Mouse (Mus musculus): ENCODE measurements around the gene Lrrc37a.
"Not testable (repeated sequence)": the region's sequence is repeated elsewhere in the genome, so short reads cannot be mapped to it uniquely, and the experiment has no call there.

Gene Lrrc37a

GRCm38 (mm10) chr11:103504497-103504896 lies at the start of gene Lrrc37a:
Lrrc37a (minus strand) TSS chr11:103504597.
- no peak for DNase-seq (ENCODE audit: low spot score in 2 of 2)

- DNase-seq (ENCODE audit: low spot score in 2 of 2), result not testable (repeated sequence)
Observed at GRCm38 (mm10) chr11:103534973-103535372, 30.6 kb upstream of the Lrrc37a start.

GRCm38 (mm10) chr11:103512111-103512510 lies 7.7 kb upstream of the Lrrc37a start:
- no peak for DNase-seq (ENCODE audit: low spot score in 2 of 2)

- no peak for DNase-seq (ENCODE audit: low spot score in 2 of 2)
Observed at GRCm38 (mm10) chr11:103464443-103464842, 40.0 kb downstream of the Lrrc37a start.

GRCm38 (mm10) chr11:103451105-103451504 lies 53.3 kb downstream of the Lrrc37a start:
- DNase-seq (ENCODE audit: low spot score in 2 of 2), result not testable (repeated sequence)

GRCm38 (mm10) chr11:103449721-103450120 lies 54.7 kb downstream of the Lrrc37a start:
- not testable (repeated sequence) for DNase-seq (ENCODE audit: low spot score in 2 of 2)

- no peak for DNase-seq (ENCODE audit: low spot score in 2 of 2)
Observed at GRCm38 (mm10) chr11:103443678-103444077, 60.7 kb downstream of the Lrrc37a start.

- DNase-seq (ENCODE audit: low spot score in 2 of 2), result no peak
Observed at GRCm38 (mm10) chr11:103436282-103436681, 68.1 kb downstream of the Lrrc37a start.

GRCm38 (mm10) chr11:103425031-103425430 lies 79.4 kb downstream of the Lrrc37a start:
- no peak for DNase-seq (ENCODE audit: low spot score in 2 of 2)

GRCm38 (mm10) chr11:103419667-103420066 lies 84.7 kb downstream of the Lrrc37a start:
- no peak for DNase-seq (ENCODE audit: low spot score in 2 of 2)

GRCm38 (mm10) chr11:103419226-103419625 lies 85.2 kb downstream of the Lrrc37a start:
- no peak for DNase-seq (ENCODE audit: low spot score in 2 of 2)

- no peak for DNase-seq (ENCODE audit: low spot score in 2 of 2)
Observed at GRCm38 (mm10) chr11:103413516-103413915, 90.9 kb downstream of the Lrrc37a start.

- no peak for DNase-seq (ENCODE audit: low spot score in 2 of 2)
Observed at GRCm38 (mm10) chr11:103412950-103413423, 91.4 kb downstream of the Lrrc37a start.

- peak; percentile 96 to 98 for DNase-seq (ENCODE audit: low spot score in 2 of 2)
Observed at GRCm38 (mm10) chr11:103411981-103412949, 92.1 kb downstream of the Lrrc37a start, which contains the start of gene Plekhm1. Plekhm1 (minus strand) TSS chr11:103412687.

GRCm38 (mm10) chr11:103411301-103411700 lies 93.1 kb downstream of the Lrrc37a start:
- no peak for DNase-seq (ENCODE audit: low spot score in 2 of 2)

- DNase-seq (ENCODE audit: low spot score in 2 of 2), result no peak
Observed at GRCm38 (mm10) chr11:103408880-103409279, 95.5 kb downstream of the Lrrc37a start.

- DNase-seq (ENCODE audit: low spot score in 2 of 2), result not testable (repeated sequence)
Observed at GRCm38 (mm10) chr11:103407136-103407535, 97.3 kb downstream of the Lrrc37a start.

- no peak for DNase-seq (ENCODE audit: low spot score in 2 of 2)
Observed at GRCm38 (mm10) chr11:103406551-103406950, 97.8 kb downstream of the Lrrc37a start.

GRCm38 (mm10) chr11:103405814-103406213 lies 98.6 kb downstream of the Lrrc37a start:
- DNase-seq (ENCODE audit: low spot score in 2 of 2), result no peak

- DNase-seq (ENCODE audit: low spot score in 2 of 2), result no peak
Observed at GRCm38 (mm10) chr11:103404618-103405017, 99.8 kb downstream of the Lrrc37a start.

- DNase-seq (ENCODE audit: low spot score in 2 of 2), result no peak
Observed at GRCm38 (mm10) chr11:103403776-103404175, 100.6 kb downstream of the Lrrc37a start.

GRCm38 (mm10) chr11:103402738-103403137 lies 101.7 kb downstream of the Lrrc37a start:
- DNase-seq (ENCODE audit: low spot score in 2 of 2), result peak; percentile 16 to 27

- peak; percentile 50 to 57 for DNase-seq (ENCODE audit: low spot score in 2 of 2)
Observed at GRCm38 (mm10) chr11:103402198-103402597, 102.2 kb downstream of the Lrrc37a start.

All from right cerebral cortex, adult 2 months (tissue).